Mouse (Mus musculus) layer of hippocampus, postnatal 25 days (tissue): ENCODE measurements around the gene Tmub1. TPM values are rescaled to one million over a fixed set of nuclear protein-coding genes. Genes with fewer than 3 reads are reported as not detected.
A peak's percentile ranks its signal among the peaks of the same experiment; 100 is the strongest.

Experiments
- DNase-seq, 2 experiments: peaks; one replicate each; pipeline ENCODE4 v3.0.0; 2022; ENCODE audit warnings: mixed read lengths in 2 of 2, low spot score in 1 of 2; ENCODE audit errors: extremely low spot score in 1 of 2
- total RNA-seq, 2 experiments: library from RNA; stranded (reverse); gene quantifications; 2 replicates each; pipeline ENCODE4 v1.2.3; 2021

Gene Tmub1
- 10 to 100 TPM; 21.2 to 27.2 TPM for total RNA-seq

- peak; percentile 69 to 80 for DNase-seq
Measured at GRCm38 (mm10) chr5:24447624-24448298, at the start of gene Tmub1. TSS of gene Tmub1 (minus strand) at chr5:24447854.

DNA sequence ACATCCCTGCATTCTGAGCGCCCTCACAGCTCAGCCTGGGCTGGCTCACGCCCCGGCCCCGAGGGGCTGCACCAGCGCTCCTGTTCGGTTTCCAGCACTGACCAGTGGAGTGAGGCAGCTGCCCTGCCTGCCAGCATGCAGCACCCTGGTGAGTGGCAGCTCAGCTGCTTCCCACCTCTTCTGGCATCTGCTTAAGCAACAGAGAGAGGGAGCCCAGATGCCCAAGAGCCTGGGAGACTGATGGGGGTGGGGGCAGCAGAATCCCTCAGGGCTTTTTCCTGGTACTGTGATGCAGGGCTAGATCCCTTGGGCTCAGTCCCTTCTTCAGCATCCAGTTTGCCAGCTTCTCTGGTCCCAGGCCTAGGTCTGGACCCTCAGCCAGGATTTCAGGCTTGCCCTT, 49.1 kb upstream of the Tmub1 start:
- DNase-seq: no peak

GRCm38 (mm10) chr5:24495019-24495418, 47.4 kb upstream of the Tmub1 start:
- DNase-seq: no peak

GRCm38 (mm10) chr5:24492546-24493285, 45.1 kb upstream of the Tmub1 start:
- no peak for DNase-seq

GRCm38 (mm10) chr5:24490413-24490920, 42.8 kb upstream of the Tmub1 start:
- DNase-seq: no peak

GRCm38 (mm10) chr5:24486738-24487137, 39.1 kb upstream of the Tmub1 start:
- no peak for DNase-seq

DNA sequence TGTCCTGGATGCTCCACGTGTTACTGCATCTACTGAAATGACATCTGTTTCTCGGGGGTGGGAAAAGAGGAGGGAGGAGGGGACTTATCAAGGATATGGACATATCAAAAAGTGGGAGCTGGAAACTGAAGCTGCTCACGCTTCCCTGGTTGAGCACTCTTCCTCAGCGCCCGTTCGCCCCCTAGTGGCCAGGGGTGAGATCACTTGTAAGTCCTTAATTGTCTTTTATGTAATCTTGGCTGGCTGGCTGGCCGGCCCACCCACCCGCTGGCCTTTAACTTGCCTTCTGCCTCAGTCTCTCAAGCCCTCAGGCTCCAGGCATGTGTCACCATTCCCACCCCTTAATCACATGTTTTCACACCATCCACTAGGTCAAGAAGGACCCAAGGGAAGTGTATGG, 38.4 kb upstream of the Tmub1 start:
- peak; percentile 88 to 98 for DNase-seq

GRCm38 (mm10) chr5:24484963-24485362, 37.3 kb upstream of the Tmub1 start:
- DNase-seq: no peak

GRCm38 (mm10) chr5:24483326-24483725, 35.7 kb upstream of the Tmub1 start:
- DNase-seq: peak in 1 of 2 experiments; percentile 36

DNA sequence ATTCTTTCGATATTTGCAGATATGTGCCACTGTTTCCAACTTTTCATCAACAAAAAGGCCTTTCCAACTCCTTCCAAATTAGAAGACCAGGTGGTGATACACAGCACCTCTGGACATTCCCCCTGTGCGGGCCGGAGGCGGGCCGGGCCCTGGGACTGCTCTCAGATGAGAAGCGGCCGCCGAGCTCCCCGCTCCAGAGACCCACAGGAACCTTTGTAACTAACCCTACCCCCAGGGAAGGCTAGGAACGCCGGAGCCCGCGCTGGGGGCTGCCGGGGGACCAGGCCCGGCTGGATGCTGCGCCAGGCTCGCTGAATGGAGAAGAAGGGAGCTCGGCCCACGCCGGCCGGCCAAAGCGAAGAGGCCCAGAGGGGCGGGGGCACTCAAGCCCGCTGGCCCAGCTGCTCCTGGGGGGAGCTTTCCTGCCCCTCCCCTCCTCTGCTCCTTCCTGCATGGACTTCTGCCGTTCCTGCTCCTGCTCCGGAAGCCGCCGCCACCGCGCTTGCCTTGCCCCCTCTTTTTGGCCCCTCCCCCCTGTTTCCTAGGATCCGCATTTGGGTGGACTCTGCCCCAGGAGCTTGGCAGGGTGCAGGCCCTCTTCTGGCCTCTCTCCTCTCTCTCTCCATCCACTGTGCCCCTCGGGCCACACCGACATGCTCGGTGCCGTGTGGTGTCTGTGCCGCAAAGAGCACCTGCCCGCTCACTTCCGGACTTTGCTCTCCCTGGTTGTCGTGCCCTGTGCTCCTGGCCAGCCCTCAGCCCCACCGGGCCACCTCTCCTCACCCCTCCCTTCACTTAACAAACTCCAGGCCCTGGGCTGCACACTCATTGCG, 34.8 kb upstream of the Tmub1 start:
- no peak for DNase-seq

DNA sequence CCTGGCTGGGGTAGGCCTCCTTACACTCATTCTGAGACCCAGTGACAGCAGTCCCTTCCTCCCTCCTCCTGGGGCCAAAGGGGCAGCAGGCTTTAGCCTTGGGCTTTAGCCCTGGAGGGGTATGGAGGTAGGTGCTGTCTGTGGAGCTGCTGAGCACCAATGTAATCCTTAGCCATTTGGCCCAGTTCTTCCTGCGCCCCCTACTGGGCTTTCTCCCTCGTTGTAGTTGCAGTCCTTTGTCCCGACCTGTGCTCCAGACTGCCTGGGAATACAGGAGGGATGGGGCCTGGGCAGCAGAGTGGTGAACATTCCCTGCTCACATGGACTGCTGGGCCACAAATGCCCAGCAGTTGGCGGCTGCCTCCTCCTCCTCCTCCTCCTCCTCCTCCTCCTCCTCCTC, 34.0 kb upstream of the Tmub1 start:
- peak; percentile 51 to 77 for DNase-seq

- no peak for DNase-seq
Measured at GRCm38 (mm10) chr5:24477909-24478308, 30.3 kb upstream of the Tmub1 start.

- DNase-seq: no peak
Measured at GRCm38 (mm10) chr5:24475476-24476241, 28.0 kb upstream of the Tmub1 start.

GRCm38 (mm10) chr5:24474723-24475261, 27.1 kb upstream of the Tmub1 start:
- DNase-seq: peak; percentile 49 to 60

- no peak for DNase-seq
Measured at GRCm38 (mm10) chr5:24474025-24474722, 26.5 kb upstream of the Tmub1 start.

- no peak for DNase-seq
Measured at GRCm38 (mm10) chr5:24472884-24473619, 25.4 kb upstream of the Tmub1 start.

DNA sequence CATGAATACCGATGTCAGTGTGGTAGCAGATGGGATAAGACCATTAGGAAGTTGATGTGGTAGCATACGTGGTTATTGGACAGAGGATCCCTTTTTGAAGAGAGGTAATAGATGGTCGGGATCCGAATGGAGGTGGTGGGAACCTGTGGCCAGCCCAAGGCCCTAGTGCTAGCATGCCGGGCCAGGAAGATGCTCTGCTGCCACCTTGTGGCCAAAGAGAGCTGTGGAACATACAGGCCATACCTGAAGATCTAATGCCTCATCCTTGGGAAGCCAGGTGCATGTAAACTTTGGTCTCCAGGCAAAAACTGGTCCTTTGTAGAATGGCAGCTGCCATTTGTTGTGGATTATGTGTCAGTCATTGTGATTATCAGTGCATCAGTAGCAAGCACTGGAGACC, 22.9 kb upstream of the Tmub1 start:
- peak in 1 of 2 experiments; percentile 80 for DNase-seq

GRCm38 (mm10) chr5:24466762-24467161, 19.1 kb upstream of the Tmub1 start:
- DNase-seq: no peak

- DNase-seq: no peak
Measured at GRCm38 (mm10) chr5:24455613-24456012, 8.0 kb upstream of the Tmub1 start.
